Mouse (Mus musculus) kidney, adult 2 months (tissue): ENCODE results near the gene Klf11.

ENCODE experiments used
- CTCF ChIP-seq: fragments of 200-500 bp; conservative IDR thresholded peaks from 2 replicates; pipeline ENCODE4 v1.5.1; 2011; ENCODE audit warnings: low read depth, mild to moderate bottlenecking, control low read depth, low read length, moderate library complexity, mixed read lengths; ENCODE audit not compliant: insufficient read depth, insufficient read length
- POLR2A ChIP-seq: fragments of 200-500 bp; IDR thresholded peaks from one replicate; pipeline ENCODE4 v1.6.1; 2011; ENCODE audit warnings: low read depth, low read length, control low read depth

- TF ChIP-seq CTCF (no peak), POLR2A (no peak)
Observed at GRCm38 (mm10) chr12:24707480-24707802, 56.4 kb downstream of the Klf11 start.
